Comparison of ENCODE assay signal across 9 mouse cellular contexts in the genomic region with DNA sequence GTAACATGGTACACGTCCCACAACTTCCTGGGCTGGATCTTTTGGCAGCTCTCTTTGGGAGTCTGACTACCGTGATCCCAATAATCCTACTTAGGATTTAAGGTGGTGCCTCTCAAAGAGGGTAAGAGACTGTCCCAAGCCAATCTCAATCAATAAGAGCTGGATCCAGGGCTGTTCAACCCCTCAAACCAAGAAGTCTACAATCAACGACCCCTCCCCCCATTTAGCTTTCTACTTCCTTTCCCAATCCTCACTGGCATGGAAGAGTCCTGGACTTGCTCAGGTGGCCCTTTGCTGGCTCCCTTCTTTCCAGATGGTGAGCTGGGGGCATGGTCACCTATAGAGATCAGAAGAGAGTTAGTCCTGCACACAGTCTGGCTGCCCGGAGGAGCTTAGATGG. TPM values are rescaled to one million over a fixed set of nuclear protein-coding genes. Genes with fewer than 3 reads are reported as not detected.
DNase-seq lines count a peak whose midpoint lies in the region; ATAC-seq lines count a peak whose summit lies in the region.
"Had no signal": no experiment of that assay in that cellular context is flagged by ENCODE, and none has a peak within 500 bp of the region (broad histone marks: within the 10 kb centered on the region; RNA-seq: fewer than 3 reads in every experiment).

No protein-coding gene starts in this region.

- no peaks in the 10 kb centered on the region for H3K9me3 ChIP-seq in heart, embryonic 12.5 days (replicated peaks)
- no peaks in the 10 kb centered on the region for H3K9me3 ChIP-seq in neural tube, embryonic 12.5 days
- H3K9me3 ChIP-seq in limb, embryonic 13.5 days = no peaks in the 10 kb centered on the region
- no peaks in the 10 kb centered on the region for H3K9me3 ChIP-seq in neural tube, embryonic 15.5 days (replicated peaks)

- no peak for DNase-seq in heart, adult 18-20 months
- no peak for DNase-seq in neural tube, embryonic 10.5 days (ENCODE audit: extremely low spot score, low spot score)
- no peak for DNase-seq in gastrocnemius, postnatal 14 days
- DNase-seq in gastrocnemius, adult 8-10 months (ENCODE audit: low spot score in 2 of 2) = no peak

- ATAC-seq in heart, embryonic 12.5 days (ENCODE audit: insufficient number of reproducible peaks, low FRiP score) = no peak
- ATAC-seq in neural tube, embryonic 12.5 days (ENCODE audit: low FRiP score, low read depth) = no peak
- ATAC-seq in limb, embryonic 13.5 days (ENCODE audit: low FRiP score, low read depth) = no peak
- no peak for ATAC-seq in neural tube, embryonic 15.5 days (ENCODE audit: low FRiP score)

- peaks cover 48% of the 10 kb centered on the region for H3K36me3 ChIP-seq in heart, embryonic 12.5 days
- peaks cover 43% of the 10 kb centered on the region for H3K36me3 ChIP-seq in neural tube, embryonic 12.5 days
- H3K36me3 ChIP-seq in limb, embryonic 13.5 days = peaks cover 51% of the 10 kb centered on the region
- peaks cover 37% of the 10 kb centered on the region for H3K36me3 ChIP-seq in neural tube, embryonic 15.5 days

- intact Hi-C loops in gastrocnemius, postnatal 14 days (cut with DNase I; ENCODE audit: low total_unique reads) = no loop called here

- H3K27me3 ChIP-seq in heart, embryonic 12.5 days (replicated peaks) = no peaks in the 10 kb centered on the region
- H3K27me3 ChIP-seq in neural tube, embryonic 12.5 days (replicated peaks) = no peaks in the 10 kb centered on the region
- H3K27me3 ChIP-seq in limb, embryonic 13.5 days = no peaks in the 10 kb centered on the region
- H3K27me3 ChIP-seq in neural tube, embryonic 15.5 days (replicated peaks) = no peaks in the 10 kb centered on the region

- H3K9ac ChIP-seq in heart, embryonic 12.5 days = 0 out of 2 replicates have a peak overlapping the region, but pooled peaks have one; percentile 32
- H3K9ac ChIP-seq in neural tube, embryonic 12.5 days = 0 out of 2 replicates have a peak overlapping the region, but pooled peaks have one; percentile 21
- peak overlapping the region; percentile 72; the same call in 1 of the 2 replicates for H3K9ac ChIP-seq in limb, embryonic 13.5 days
- H3K9ac ChIP-seq in neural tube, embryonic 15.5 days (replicated peaks) = no peak overlapping the region

- H3K4me1 ChIP-seq in heart, embryonic 12.5 days (replicated peaks) = peaks cover 17% of the 10 kb centered on the region
- peaks cover 13% of the 10 kb centered on the region for H3K4me1 ChIP-seq in neural tube, embryonic 12.5 days
- H3K4me1 ChIP-seq in limb, embryonic 13.5 days = peaks cover 28% of the 10 kb centered on the region
- H3K4me1 ChIP-seq in neural tube, embryonic 15.5 days = peaks cover 37% of the 10 kb centered on the region

- peak overlapping the region; percentile 84 for H3K4me2 ChIP-seq in heart, embryonic 12.5 days
- H3K4me2 ChIP-seq in neural tube, embryonic 12.5 days (replicated peaks) = peak overlapping the region; percentile 69
- peak overlapping the region; percentile 83 for H3K4me2 ChIP-seq in limb, embryonic 13.5 days (replicated peaks)
- peak overlapping the region; percentile 85 for H3K4me2 ChIP-seq in neural tube, embryonic 15.5 days

- H3K27ac ChIP-seq in heart, embryonic 12.5 days (ENCODE audit: poor library complexity, severe bottlenecking) = no peak overlapping the region
- no peak overlapping the region for H3K27ac ChIP-seq in neural tube, embryonic 12.5 days
- peak overlapping the region; percentile 8; the same call in 1 of the 2 replicates for H3K27ac ChIP-seq in limb, embryonic 13.5 days
- H3K27ac ChIP-seq in neural tube, embryonic 15.5 days (replicated peaks) = peak overlapping the region; percentile 99; the same call in 1 of the 2 replicates

- WGBS in heart, embryonic 12.5 days = 85% methylated on average over 4 of the region's 4 CpGs
- 88% methylated on average over 4 of the region's 4 CpGs for WGBS in neural tube, embryonic 12.5 days
- WGBS in limb, embryonic 13.5 days = 86% methylated on average over 4 of the region's 4 CpGs
- 88% methylated on average over 4 of the region's 4 CpGs for WGBS in neural tube, embryonic 15.5 days

- peak overlapping the region; percentile 50; the same call in 1 of the 2 replicates for H3K4me3 ChIP-seq in heart, embryonic 12.5 days
- H3K4me3 ChIP-seq in neural tube, embryonic 12.5 days = no peak overlapping the region
- peak overlapping the region; percentile 59 for H3K4me3 ChIP-seq in limb, embryonic 13.5 days
- peak overlapping the region; percentile 63 for H3K4me3 ChIP-seq in neural tube, embryonic 15.5 days (replicated peaks)

RNA-seq across cellular contexts. Expression of a gene that starts 1.4 kb away (rescaled TPM):
- polyA plus RNA-seq in heart, embryonic 12.5 days (2016; fragmentation: Nextera tagmentation; extraction: Ambion mirVana) = 33.2 and 37.6 TPM in 2 replicates
- 10 to 100 TPM; 16.9 to 24.2 TPM for total RNA-seq in heart, adult 18-20 months (2021)
- 44.6 and 47.9 TPM in 2 replicates for polyA plus RNA-seq in neural tube, embryonic 12.5 days (2016; fragmentation: Nextera tagmentation; extraction: Ambion mirVana)
- polyA plus RNA-seq in limb, embryonic 13.5 days (2015; fragmentation: Nextera tagmentation; extraction: Ambion mirVana) = 40.5 and 42.8 TPM in 2 replicates
- 48.0 and 48.4 TPM in 2 replicates for polyA plus RNA-seq in neural tube, embryonic 15.5 days (2015; fragmentation: Nextera tagmentation; extraction: Ambion mirVana)
- 10 to 100 TPM; 23.5 to 27.0 TPM for total RNA-seq in gastrocnemius, postnatal 14 days (2021)
- total RNA-seq in gastrocnemius, adult 8-10 months (2022) = 10 to 100 TPM; 18.5 to 22.8 (median 21.2) TPM

RNA-seq across cellular contexts. Expression of a gene that starts 3.5 kb away (rescaled TPM):
- polyA plus RNA-seq in heart, embryonic 12.5 days (2016; fragmentation: Nextera tagmentation; extraction: Ambion mirVana) = 1,913 and 1,997 TPM in 2 replicates
- total RNA-seq in heart, adult 18-20 months (2021) = 100 to 1,000 TPM; 184 to 211 TPM
- polyA plus RNA-seq in neural tube, embryonic 12.5 days (2016; fragmentation: Nextera tagmentation; extraction: Ambion mirVana) = 3,361 and 3,377 TPM in 2 replicates
- polyA plus RNA-seq in limb, embryonic 13.5 days (2015; fragmentation: Nextera tagmentation; extraction: Ambion mirVana) = 2,537 and 2,628 TPM in 2 replicates
- 3,233 and 3,320 TPM in 2 replicates for polyA plus RNA-seq in neural tube, embryonic 15.5 days (2015; fragmentation: Nextera tagmentation; extraction: Ambion mirVana)
- total RNA-seq in gastrocnemius, postnatal 14 days (2021) = 100 to 1,000 TPM; 172 to 240 TPM
- total RNA-seq in gastrocnemius, adult 8-10 months (2022) = 10 to 100 TPM; 44.8 to 57.2 (median 51.2) TPM

RNA-seq across cellular contexts. Expression of a gene that starts 13.0 kb away (rescaled TPM):
- polyA plus RNA-seq in heart, embryonic 12.5 days (2016; fragmentation: Nextera tagmentation; extraction: Ambion mirVana) = 70.3 and 70.6 TPM in 2 replicates
- total RNA-seq in heart, adult 18-20 months (2021) = 1 to 10 TPM; 7.2 to 7.9 TPM
- 58.3 and 60.3 TPM in 2 replicates for polyA plus RNA-seq in neural tube, embryonic 12.5 days (2016; fragmentation: Nextera tagmentation; extraction: Ambion mirVana)
- 209 and 216 TPM in 2 replicates for polyA plus RNA-seq in limb, embryonic 13.5 days (2015; fragmentation: Nextera tagmentation; extraction: Ambion mirVana)
- polyA plus RNA-seq in neural tube, embryonic 15.5 days (2015; fragmentation: Nextera tagmentation; extraction: Ambion mirVana) = 54.0 and 62.6 TPM in 2 replicates
- 10 to 100 TPM; 14.8 to 21.3 TPM for total RNA-seq in gastrocnemius, postnatal 14 days (2021)
- 1 to 10 TPM; 3.2 to 6.1 (median 3.8) TPM for total RNA-seq in gastrocnemius, adult 8-10 months (2022)

RNA-seq across cellular contexts. Expression of a gene that starts 16.8 kb away (rescaled TPM):
- 0.23 and 0.24 TPM in 2 replicates for polyA plus RNA-seq in heart, embryonic 12.5 days (2016; fragmentation: Nextera tagmentation; extraction: Ambion mirVana)
- under 1 TPM; 0.35 to 0.57 TPM for total RNA-seq in heart, adult 18-20 months (2021)
- 0.32 and 0.46 TPM in 2 replicates for polyA plus RNA-seq in neural tube, embryonic 12.5 days (2016; fragmentation: Nextera tagmentation; extraction: Ambion mirVana)
- not detected in 2 replicates for polyA plus RNA-seq in limb, embryonic 13.5 days (2015; fragmentation: Nextera tagmentation; extraction: Ambion mirVana)
- polyA plus RNA-seq in neural tube, embryonic 15.5 days (2015; fragmentation: Nextera tagmentation; extraction: Ambion mirVana) = 0.20 and 0.42 TPM in 2 replicates
- under 1 TPM; 0.41 to 0.82 TPM for total RNA-seq in gastrocnemius, postnatal 14 days (2021)
- under 1 TPM in 3 of 4 experiments, not detected in 1; 0.31 to 0.67 (median 0.47) TPM for total RNA-seq in gastrocnemius, adult 8-10 months (2022)

RNA-seq across cellular contexts. Expression of a gene that starts 18.5 kb away (rescaled TPM):
- 1.3 and 1.7 TPM in 2 replicates for polyA plus RNA-seq in heart, embryonic 12.5 days (2016; fragmentation: Nextera tagmentation; extraction: Ambion mirVana)
- total RNA-seq in heart, adult 18-20 months (2021) = 1 to 10 TPM in 1 of 2 experiments, under 1 TPM in 1; 0.25 to 1.5 TPM
- polyA plus RNA-seq in neural tube, embryonic 12.5 days (2016; fragmentation: Nextera tagmentation; extraction: Ambion mirVana) = 3.3 and 4.2 TPM in 2 replicates
- 1.7 and 2.3 TPM in 2 replicates for polyA plus RNA-seq in limb, embryonic 13.5 days (2015; fragmentation: Nextera tagmentation; extraction: Ambion mirVana)
- 4.5 and 9.0 TPM in 2 replicates for polyA plus RNA-seq in neural tube, embryonic 15.5 days (2015; fragmentation: Nextera tagmentation; extraction: Ambion mirVana)
- total RNA-seq in gastrocnemius, postnatal 14 days (2021) = not detected
- not detected for total RNA-seq in gastrocnemius, adult 8-10 months (2022)
- total RNA-seq: layer of hippocampus, adult 18-20 months had no signal

Comparison
In these comparisons a context has a peak if more than half of its experiments do, and no peak if none do; other contexts are left out.
1. H3K27ac ChIP-seq: peak in limb, embryonic 13.5 days (single experiment) and neural tube, embryonic 15.5 days (single experiment); none in heart, embryonic 12.5 days (single experiment) and neural tube, embryonic 12.5 days (single experiment).
2. Peak in every context shown above with its lines, with median percentiles within 50 percentile points of each other: H3K4me2 ChIP-seq.